Comparison of ENCODE assay signal across 9 mouse cellular contexts in the genomic region with DNA sequence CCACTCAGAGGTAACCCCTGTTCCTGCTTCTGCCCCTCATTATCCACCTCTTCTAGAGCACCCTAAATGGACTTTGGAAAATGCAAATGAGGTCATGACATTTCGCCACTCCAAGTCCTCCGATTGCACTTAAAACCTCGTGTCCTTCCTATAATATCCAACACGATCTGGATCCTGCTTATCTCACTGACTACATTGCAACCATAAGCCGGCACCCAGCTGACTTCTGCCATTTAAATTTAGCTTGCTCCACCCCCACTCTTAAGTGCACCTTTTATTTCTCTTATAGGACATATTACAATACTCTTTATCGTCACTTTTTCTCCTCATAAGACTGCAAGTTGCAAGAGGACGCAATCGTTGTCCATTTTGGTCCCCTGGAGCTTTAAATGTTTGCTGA. TPM values are rescaled to one million over a fixed set of nuclear protein-coding genes. Genes with fewer than 3 reads are reported as not detected.
DNase-seq lines count a peak whose midpoint lies in the region; ATAC-seq and TF ChIP-seq lines count a peak whose summit lies in the region.
"Had no signal": no experiment of that assay in that cellular context is flagged by ENCODE, and none has a peak within 500 bp of the region (broad histone marks: within the 10 kb centered on the region; RNA-seq: fewer than 3 reads in every experiment).

No protein-coding gene starts in this region.

- intact Hi-C loops in gastrocnemius, postnatal 36 days (cut with DNase I) = no loop called here

- no peak for ATAC-seq in liver, embryonic 15.5 days (ENCODE audit: insufficient read depth)
- ATAC-seq in megakaryocyte-erythroid progenitor cell, adult 5-6 weeks (replicated peaks; ENCODE audit: low FRiP score, low TSS enrichment, poor library complexity, severe bottlenecking) = no peak

- no peak for DNase-seq in cerebellum, adult 2 months
- no peak for DNase-seq in cerebellum, adult 9-11 months
- DNase-seq in testis, postnatal 14 days (ENCODE audit: low spot score) = no peak
- DNase-seq in adrenal gland, postnatal 25 days = no peak
- no peak for DNase-seq in gastrocnemius, postnatal 36 days

- peak overlapping the region; percentile 81 for H3K4me2 ChIP-seq in liver, embryonic 15.5 days

- no peak for TF ChIP-seq POLR2A in cerebellum, adult 2 months (IDR thresholded peaks at IDR 0.05; ENCODE audit: borderline replicate concordance, insufficient read depth, low read length)
- TF ChIP-seq POLR2A in testis, adult 2 months (IDR thresholded peaks at IDR 0.05; ENCODE audit: control insufficient read depth, low read depth, low read length) = no peak

- H3K4me3 ChIP-seq in cerebellum, adult 2 months (replicated peaks; ENCODE audit: insufficient read depth, low read depth, low read length) = peak overlapping the region; percentile 82
- H3K4me3 ChIP-seq in testis, adult 2 months (ENCODE audit: control insufficient read depth, low read depth, low read length) = peak overlapping the region; percentile 92; the same call in 1 of the 2 replicates
- peak overlapping the region; percentile 91 for H3K4me3 ChIP-seq in liver, embryonic 15.5 days (replicated peaks)

- no peaks in the 10 kb centered on the region for H3K27me3 ChIP-seq in cerebellum, adult 2 months (ENCODE audit: control insufficient read depth, insufficient read depth, low read length)
- H3K27me3 ChIP-seq in testis, adult 2 months (ENCODE audit: control insufficient read depth, insufficient read depth, low read length) = no peaks in the 10 kb centered on the region
- no peaks in the 10 kb centered on the region for H3K27me3 ChIP-seq in liver, embryonic 15.5 days

- TF ChIP-seq CTCF in cerebellum, adult 2 months (IDR thresholded peaks at IDR 0.05; ENCODE audit: borderline replicate concordance, insufficient read depth, low read depth, low read length) = no peak
- no peak for TF ChIP-seq CTCF in testis, adult 2 months (IDR thresholded peaks at IDR 0.05; ENCODE audit: control insufficient read depth, insufficient read depth, insufficient replicate concordance, low read depth, low read length)

- H3K27ac ChIP-seq in cerebellum, adult 2 months (ENCODE audit: insufficient read depth, low read length) = no peak overlapping the region; the same call in 1 of the 2 replicates
- H3K27ac ChIP-seq in testis, adult 2 months (ENCODE audit: control insufficient read depth, insufficient read depth, low read depth, low read length) = no peak overlapping the region
- peak overlapping the region; percentile 96 for H3K27ac ChIP-seq in liver, embryonic 15.5 days (replicated peaks)

- no peaks in the 10 kb centered on the region for H3K9me3 ChIP-seq in liver, embryonic 15.5 days (replicated peaks)

- no peaks in the 10 kb centered on the region for H3K36me3 ChIP-seq in testis, adult 2 months (ENCODE audit: control insufficient read depth, insufficient read depth, low read length)
- H3K36me3 ChIP-seq in liver, embryonic 15.5 days (replicated peaks) = peaks cover 24% of the 10 kb centered on the region

- H3K4me1 ChIP-seq in cerebellum, adult 2 months (ENCODE audit: control insufficient read depth, insufficient read depth, low read length) = no peaks in the 10 kb centered on the region
- H3K4me1 ChIP-seq in testis, adult 2 months (ENCODE audit: control insufficient read depth, insufficient read depth, low read length) = no peaks in the 10 kb centered on the region; the same call in 1 of the 2 replicates
- peaks cover 23% of the 10 kb centered on the region for H3K4me1 ChIP-seq in liver, embryonic 15.5 days (replicated peaks)

- WGBS in cerebellum, adult 2 months = 84% methylated on average over 8 of the region's 8 CpGs
- WGBS in liver, embryonic 15.5 days (ENCODE audit: insufficient replicate concordance) = 71% methylated on average over 8 of the region's 8 CpGs

- H3K9ac ChIP-seq in liver, embryonic 15.5 days = peak overlapping the region; percentile 85; the same call in 1 of the 2 replicates

RNA-seq across cellular contexts. Expression of a gene that starts 0.8 kb away (rescaled TPM):
- polyA plus RNA-seq in cerebellum, adult 2 months (2012; rRNA removed) = 8.4 and 9.6 TPM in 2 replicates
- 4.3 and 5.2 TPM in 2 replicates for polyA plus RNA-seq in testis, adult 2 months (2012; rRNA removed)
- polyA plus RNA-seq in liver, embryonic 15.5 days (2015; fragmentation: Nextera tagmentation; extraction: Ambion mirVana) = 1.2 and 1.4 TPM in 2 replicates
- total RNA-seq in adrenal gland, postnatal 25 days (2021) = 4.7 and 5.5 TPM in 2 replicates
- 1.0 and 1.9 TPM in 2 replicates for total RNA-seq in megakaryocyte-erythroid progenitor cell, adult 5-6 weeks (2014; fragmentation: Nextera tagmentation)
- 0.09 and 2.9 TPM in 2 replicates for total RNA-seq in megakaryocyte-erythroid progenitor cell, adult 5-6 weeks (2017)
- 1 to 10 TPM; 2.2 to 3.9 TPM for total RNA-seq in gastrocnemius, postnatal 36 days (2021)

RNA-seq across cellular contexts. Expression of a gene that starts 3.5 kb away (rescaled TPM):
- polyA plus RNA-seq in cerebellum, adult 2 months (2012; rRNA removed) = not detected in 2 replicates
- polyA plus RNA-seq in testis, adult 2 months (2012; rRNA removed) = not detected in 2 replicates
- not detected in 2 replicates for polyA plus RNA-seq in liver, embryonic 15.5 days (2015; fragmentation: Nextera tagmentation; extraction: Ambion mirVana)
- total RNA-seq in adrenal gland, postnatal 25 days (2021) = 1.1 TPM in 1 of 2 replicates, not detected in the other
- total RNA-seq in megakaryocyte-erythroid progenitor cell, adult 5-6 weeks (2014; fragmentation: Nextera tagmentation) = 1.3 and 2.0 TPM in 2 replicates
- 0.23 TPM in 1 of 2 replicates, not detected in the other for total RNA-seq in megakaryocyte-erythroid progenitor cell, adult 5-6 weeks (2017)
- under 1 TPM in 1 of 2 experiments, not detected in 1; 0.42 TPM for total RNA-seq in gastrocnemius, postnatal 36 days (2021)
- polyA plus RNA-seq: activated CD4-positive, CD25-positive, alpha-beta regulatory T cell, adult 4 months had no signal

RNA-seq across cellular contexts. Expression of a gene that starts 13.9 kb away (rescaled TPM):
- 29.7 and 34.3 TPM in 2 replicates for polyA plus RNA-seq in cerebellum, adult 2 months (2012; rRNA removed)
- polyA plus RNA-seq in testis, adult 2 months (2012; rRNA removed) = 9.4 and 11.1 TPM in 2 replicates
- polyA plus RNA-seq in liver, embryonic 15.5 days (2015; fragmentation: Nextera tagmentation; extraction: Ambion mirVana) = 1.7 and 2.0 TPM in 2 replicates
- 7.9 and 8.8 TPM in 2 replicates for total RNA-seq in adrenal gland, postnatal 25 days (2021)
- 1.3 and 2.1 TPM in 2 replicates for total RNA-seq in megakaryocyte-erythroid progenitor cell, adult 5-6 weeks (2014; fragmentation: Nextera tagmentation)
- not detected in 2 replicates for total RNA-seq in megakaryocyte-erythroid progenitor cell, adult 5-6 weeks (2017)
- 1 to 10 TPM; 2.9 to 3.3 TPM for total RNA-seq in gastrocnemius, postnatal 36 days (2021)

RNA-seq across cellular contexts. Expression of a gene that starts 17.1 kb away (rescaled TPM):
- polyA plus RNA-seq in cerebellum, adult 2 months (2012; rRNA removed) = 42.4 and 46.7 TPM in 2 replicates
- polyA plus RNA-seq in testis, adult 2 months (2012; rRNA removed) = 7.9 and 9.2 TPM in 2 replicates
- polyA plus RNA-seq in liver, embryonic 15.5 days (2015; fragmentation: Nextera tagmentation; extraction: Ambion mirVana) = 0.28 and 0.40 TPM in 2 replicates
- 1.00 and 1.1 TPM in 2 replicates for total RNA-seq in adrenal gland, postnatal 25 days (2021)
- not detected in 2 replicates for total RNA-seq in megakaryocyte-erythroid progenitor cell, adult 5-6 weeks (2014; fragmentation: Nextera tagmentation)
- 0.42 and 0.56 TPM in 2 replicates for total RNA-seq in megakaryocyte-erythroid progenitor cell, adult 5-6 weeks (2017)
- under 1 TPM in 1 of 2 experiments, not detected in 1; 0.20 TPM for total RNA-seq in gastrocnemius, postnatal 36 days (2021)

RNA-seq across cellular contexts. Expression of a gene that starts 17.3 kb away (rescaled TPM):
- polyA plus RNA-seq in cerebellum, adult 2 months (2012; rRNA removed) = 30.3 and 33.3 TPM in 2 replicates
- 18.3 and 18.7 TPM in 2 replicates for polyA plus RNA-seq in testis, adult 2 months (2012; rRNA removed)
- 1.3 and 1.5 TPM in 2 replicates for polyA plus RNA-seq in liver, embryonic 15.5 days (2015; fragmentation: Nextera tagmentation; extraction: Ambion mirVana)
- total RNA-seq in adrenal gland, postnatal 25 days (2021) = 27.7 and 34.3 TPM in 2 replicates
- 22.7 and 24.4 TPM in 2 replicates for total RNA-seq in megakaryocyte-erythroid progenitor cell, adult 5-6 weeks (2014; fragmentation: Nextera tagmentation)
- total RNA-seq in megakaryocyte-erythroid progenitor cell, adult 5-6 weeks (2017) = 7.8 and 9.8 TPM in 2 replicates
- total RNA-seq in gastrocnemius, postnatal 36 days (2021) = 10 to 100 TPM; 11.0 to 13.0 TPM
